Mouse (Mus musculus): ENCODE data around the gene Susd1. TPM values are rescaled to one million over a fixed set of nuclear protein-coding genes. Genes with fewer than 3 reads are reported as not detected.

Susd1 gene
- polyA plus RNA-seq, 1 experiment from 2014 or later, result 1.3 TPM

DNA sequence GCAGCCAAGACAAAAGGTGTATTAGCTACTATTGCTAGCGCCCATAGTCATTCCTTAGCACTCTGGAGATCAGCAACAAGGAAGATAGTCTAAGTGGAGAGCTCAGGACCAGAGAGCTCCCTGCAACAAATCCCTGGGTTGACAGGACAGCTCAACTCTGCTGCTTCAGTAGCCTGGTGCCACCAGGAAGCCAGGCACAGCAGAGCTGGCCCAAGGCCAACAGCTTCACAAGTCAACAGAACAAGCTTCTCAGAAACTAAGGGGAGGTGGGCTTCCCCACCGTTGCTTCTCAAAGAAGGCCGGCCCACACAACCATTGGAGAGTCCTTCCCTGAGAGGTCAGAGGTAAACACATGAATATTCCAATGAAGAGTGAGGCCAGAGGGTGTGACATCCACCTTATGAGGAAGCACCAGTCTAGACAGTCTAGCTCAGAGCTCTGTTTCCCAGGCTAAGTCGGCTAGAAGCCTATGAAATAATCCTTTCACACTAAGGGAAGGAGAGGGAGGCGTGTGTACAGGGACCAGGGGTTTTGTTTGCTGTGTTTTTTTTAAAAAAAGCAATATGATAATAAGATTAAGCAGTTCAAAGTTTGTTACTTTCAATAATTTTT is 65.8 kb downstream of the Susd1 start:
- no peak overlapping the region for H3K9ac ChIP-seq
- no peaks in the 10 kb centered on the region for H3K27me3 ChIP-seq (replicated peaks)
- no peak overlapping the region for H3K4me3 ChIP-seq
- H3K27ac ChIP-seq, result no peak overlapping the region
- no peaks in the 10 kb centered on the region for H3K36me3 ChIP-seq
- no peak for ATAC-seq (ENCODE audit: low FRiP score, low read depth)
- no peaks in the 10 kb centered on the region for H3K9me3 ChIP-seq
- H3K4me1 ChIP-seq, result no peaks in the 10 kb centered on the region
- 73% methylated on average over 5 of the region's 5 CpGs for WGBS
- no peak overlapping the region for H3K4me2 ChIP-seq (replicated peaks)

DNA sequence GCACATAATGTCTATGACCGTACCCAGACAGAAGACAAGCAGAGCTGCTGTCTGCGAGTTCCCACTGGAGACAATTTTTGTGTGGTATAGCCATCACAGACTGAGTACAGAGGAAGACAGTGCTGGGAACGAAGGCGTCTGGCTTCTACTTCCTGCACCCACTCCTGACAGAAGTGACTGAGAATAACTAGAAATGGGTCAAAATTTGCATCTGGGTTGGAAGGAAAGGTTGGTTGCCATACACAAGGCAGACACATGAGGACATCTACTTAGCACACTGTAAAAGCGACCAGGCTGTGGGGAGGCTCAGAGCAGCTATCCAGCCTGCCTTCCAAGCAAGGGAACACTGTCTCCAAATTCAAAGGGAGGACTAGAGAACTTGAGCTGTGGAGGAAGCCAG is 66.5 kb downstream of the Susd1 start:
- no peaks in the 10 kb centered on the region for H3K36me3 ChIP-seq
- H3K4me2 ChIP-seq (replicated peaks), result no peak overlapping the region
- H3K4me1 ChIP-seq, result no peaks in the 10 kb centered on the region
- no peaks in the 10 kb centered on the region for H3K27me3 ChIP-seq (replicated peaks)
- H3K4me3 ChIP-seq, result no peak overlapping the region
- H3K9ac ChIP-seq, result no peak overlapping the region
- no peaks in the 10 kb centered on the region for H3K9me3 ChIP-seq
- H3K27ac ChIP-seq, result no peak overlapping the region
- ATAC-seq (ENCODE audit: low FRiP score, low read depth), result no peak
- WGBS, result 95% methylated on average over 5 of the region's 5 CpGs

DNA sequence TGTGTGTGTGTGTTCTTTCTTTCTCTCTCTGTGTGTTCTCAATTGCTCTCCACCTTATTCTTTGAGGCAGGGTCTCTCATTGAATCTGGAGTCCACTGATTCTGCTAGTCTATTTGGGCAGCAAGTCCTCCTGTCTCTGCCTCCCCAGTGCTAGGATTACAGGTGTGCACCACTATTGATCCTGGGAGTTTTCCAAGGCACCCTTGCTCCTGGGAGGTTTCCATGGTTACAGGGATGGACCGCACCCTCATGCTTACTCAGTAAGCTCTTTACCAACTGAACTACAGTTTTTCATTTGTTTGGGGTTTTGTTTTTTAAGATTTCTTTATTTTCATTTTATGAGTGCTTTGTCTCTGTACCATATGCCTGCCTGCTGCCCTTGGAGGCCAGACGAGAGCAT is 68.5 kb downstream of the Susd1 start:
- Histone ChIP-seq H3K9ac (no peak overlapping the region), H3K9me3 (no peaks in the 10 kb centered on the region), H3K4me1 (no peaks in the 10 kb centered on the region), H3K36me3 (no peaks in the 10 kb centered on the region), H3K27ac (no peak overlapping the region), H3K4me2 (replicated peaks) (no peak overlapping the region), H3K27me3 (replicated peaks) (no peaks in the 10 kb centered on the region), H3K4me3 (no peak overlapping the region)
- 91% methylated on average over 2 of the region's 2 CpGs for WGBS
- ATAC-seq (ENCODE audit: low FRiP score, low read depth), result no peak

DNA sequence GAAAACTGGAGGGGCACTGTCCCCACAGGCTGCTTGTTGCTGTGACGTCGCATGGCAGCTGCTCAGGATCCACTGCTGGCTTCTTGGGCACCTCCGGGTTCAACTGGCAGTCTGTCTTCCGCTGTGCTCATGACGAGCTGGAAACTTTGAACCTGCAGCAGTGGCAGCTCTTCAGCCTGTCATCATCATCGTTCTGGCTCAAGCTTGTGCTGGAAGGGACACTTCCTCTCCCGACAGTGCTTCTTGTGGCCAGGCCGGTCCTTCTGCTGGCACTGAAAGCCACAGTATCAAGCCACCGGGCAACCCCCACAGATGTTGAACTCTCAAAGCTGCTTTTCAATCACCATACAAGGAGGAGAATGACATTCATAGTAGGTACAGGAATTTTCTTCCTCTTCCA is 70.3 kb downstream of the Susd1 start:
- Histone ChIP-seq H3K9ac (no peak overlapping the region), H3K27ac (no peak overlapping the region), H3K4me3 (no peak overlapping the region), H3K4me1 (peaks cover 11% of the 10 kb centered on the region; the same call in 1 of the 2 replicates), H3K9me3 (no peaks in the 10 kb centered on the region), H3K36me3 (no peaks in the 10 kb centered on the region), H3K27me3 (replicated peaks) (no peaks in the 10 kb centered on the region), H3K4me2 (replicated peaks) (no peak overlapping the region)
- WGBS, result 93% methylated on average over 9 of the region's 9 CpGs
- no peak for ATAC-seq (ENCODE audit: low FRiP score, low read depth)

DNA sequence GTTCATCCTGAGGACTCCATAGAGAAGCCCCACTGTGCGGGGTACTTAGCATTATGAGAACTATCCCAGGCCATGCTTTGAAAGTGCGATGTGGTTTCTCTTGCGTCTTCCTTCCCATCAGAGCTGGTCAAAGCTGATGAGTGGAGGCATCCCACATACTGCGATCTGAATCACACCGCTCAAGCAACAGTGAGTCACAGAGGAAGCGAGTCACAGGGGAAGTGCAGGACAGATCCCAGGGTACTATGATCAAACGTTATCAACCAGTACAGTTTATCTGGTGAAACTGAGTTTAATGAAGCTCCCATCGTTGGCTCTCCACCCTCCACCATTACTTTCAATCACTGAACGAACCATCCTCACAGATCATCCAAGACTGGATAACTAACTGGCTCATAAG is 72.2 kb downstream of the Susd1 start:
- no peaks in the 10 kb centered on the region for H3K9me3 ChIP-seq
- no peak overlapping the region for H3K27ac ChIP-seq
- H3K4me1 ChIP-seq, result peaks cover 11% of the 10 kb centered on the region; the same call in 1 of the 2 replicates
- no peaks in the 10 kb centered on the region for H3K27me3 ChIP-seq (replicated peaks)
- no peak overlapping the region for H3K9ac ChIP-seq
- no peak for ATAC-seq (ENCODE audit: low FRiP score, low read depth)
- no peak overlapping the region for H3K4me3 ChIP-seq
- H3K36me3 ChIP-seq, result no peaks in the 10 kb centered on the region
- H3K4me2 ChIP-seq (replicated peaks), result no peak overlapping the region
- 92% methylated on average over 9 of the region's 9 CpGs for WGBS

DNA sequence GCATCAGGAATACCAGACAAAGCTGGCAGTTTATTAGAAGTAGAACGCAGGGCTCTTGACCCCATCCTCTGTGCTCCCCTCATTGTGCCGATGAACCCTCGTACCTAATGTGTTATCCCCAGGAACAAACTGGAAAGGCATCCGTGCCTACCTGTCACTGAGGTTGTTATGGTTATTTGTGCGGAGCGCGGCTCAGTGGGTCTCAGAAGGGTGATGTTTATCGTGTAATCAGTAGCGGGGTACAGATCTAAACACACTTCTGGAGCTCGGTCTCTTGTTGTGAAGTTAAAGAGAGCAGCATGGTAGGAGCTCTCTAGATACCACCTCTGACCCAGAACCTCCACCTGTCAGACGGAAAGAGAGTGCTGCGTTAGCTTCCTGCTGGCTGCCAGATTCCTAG is 72.9 kb downstream of the Susd1 start:
- Histone ChIP-seq H3K4me1 (peaks cover 11% of the 10 kb centered on the region; the same call in 1 of the 2 replicates), H3K27ac (no peak overlapping the region), H3K4me2 (replicated peaks) (no peak overlapping the region), H3K9ac (no peak overlapping the region), H3K36me3 (no peaks in the 10 kb centered on the region), H3K4me3 (no peak overlapping the region), H3K9me3 (no peaks in the 10 kb centered on the region), H3K27me3 (replicated peaks) (no peaks in the 10 kb centered on the region)
- ATAC-seq (ENCODE audit: low FRiP score, low read depth), result no peak
- WGBS, result 94% methylated on average over 12 of the region's 12 CpGs

DNA sequence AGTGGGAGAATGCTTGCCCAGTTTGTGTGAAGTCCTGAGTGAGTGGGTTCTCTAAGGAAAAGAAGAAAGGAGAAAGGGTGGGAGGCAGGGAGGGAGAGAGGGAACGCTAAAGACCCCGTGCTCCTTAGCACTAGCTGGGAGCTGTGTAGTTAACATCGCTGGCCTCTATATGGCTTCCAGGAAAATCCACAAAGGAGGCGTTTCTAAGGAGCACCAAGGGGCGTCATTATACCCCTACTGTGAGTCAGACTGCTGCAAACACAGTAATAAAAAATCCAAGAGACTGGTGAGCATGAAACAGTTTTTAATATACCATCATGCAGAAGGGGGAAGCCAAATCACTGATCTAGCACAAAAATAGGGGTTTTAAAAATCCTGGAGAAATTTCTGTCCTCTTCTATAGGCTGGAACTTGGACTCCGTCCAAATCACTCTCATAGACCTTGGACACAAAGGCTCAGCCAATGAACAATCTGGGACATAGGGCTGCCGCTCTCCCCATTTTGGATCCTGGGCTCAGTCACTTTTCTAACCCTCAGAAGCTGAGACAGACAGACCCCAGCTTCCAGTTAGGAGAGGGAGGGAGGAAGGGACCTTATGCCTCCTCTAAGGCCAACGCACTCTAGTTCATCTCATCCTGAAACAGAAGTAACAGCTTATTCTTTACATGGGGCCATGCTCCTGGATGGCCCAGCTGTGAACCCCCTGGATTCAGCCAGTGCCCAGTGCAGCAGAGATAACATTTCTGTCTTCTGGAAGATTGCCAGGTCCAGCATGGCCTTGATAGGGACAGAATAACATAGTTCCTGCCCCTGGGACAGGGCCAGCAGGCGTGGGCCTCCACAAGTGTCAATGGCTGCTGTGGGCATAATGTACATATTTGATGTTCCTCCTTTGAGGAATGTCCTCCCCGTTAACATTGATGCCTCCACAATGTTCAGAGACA is 73.9 kb downstream of the Susd1 start:
- H3K4me1 ChIP-seq, result peaks cover 11% of the 10 kb centered on the region; the same call in 1 of the 2 replicates
- no peak overlapping the region for H3K9ac ChIP-seq
- no peaks in the 10 kb centered on the region for H3K36me3 ChIP-seq
- ATAC-seq (ENCODE audit: low FRiP score, low read depth), result no peak
- no peak overlapping the region for H3K4me2 ChIP-seq (replicated peaks)
- H3K9me3 ChIP-seq, result no peaks in the 10 kb centered on the region
- H3K27ac ChIP-seq, result no peak overlapping the region
- 49% methylated on average over 10 of the region's 10 CpGs for WGBS
- H3K27me3 ChIP-seq (replicated peaks), result no peaks in the 10 kb centered on the region
- H3K4me3 ChIP-seq, result no peak overlapping the region

DNA sequence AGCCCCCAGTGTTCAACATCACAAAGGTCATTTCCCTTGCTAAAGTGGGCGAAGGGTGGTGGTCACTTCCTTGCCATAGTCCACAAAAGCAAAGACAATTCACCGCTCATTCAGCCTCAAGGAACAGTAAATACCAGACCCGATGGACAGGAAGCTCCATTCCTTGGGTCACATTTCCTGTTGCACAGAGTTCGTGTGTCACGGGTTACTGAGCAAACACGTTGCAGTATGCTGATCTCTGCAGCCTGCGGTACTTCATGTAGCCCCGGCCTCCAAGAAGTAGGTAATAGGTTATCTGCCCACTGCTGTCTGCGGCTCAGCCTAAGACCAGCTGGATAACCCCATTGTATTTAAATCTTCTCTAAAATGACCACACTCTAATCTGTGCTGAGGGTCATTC is 75.4 kb downstream of the Susd1 start:
- Histone ChIP-seq H3K4me3 (no peak overlapping the region), H3K4me1 (peaks cover 11% of the 10 kb centered on the region; the same call in 1 of the 2 replicates), H3K27ac (no peak overlapping the region), H3K9me3 (no peaks in the 10 kb centered on the region), H3K36me3 (no peaks in the 10 kb centered on the region), H3K4me2 (replicated peaks) (no peak overlapping the region), H3K9ac (no peak overlapping the region), H3K27me3 (replicated peaks) (no peaks in the 10 kb centered on the region)
- 70% methylated on average over 9 of the region's 9 CpGs for WGBS
- no peak for ATAC-seq (ENCODE audit: low FRiP score, low read depth)

DNA sequence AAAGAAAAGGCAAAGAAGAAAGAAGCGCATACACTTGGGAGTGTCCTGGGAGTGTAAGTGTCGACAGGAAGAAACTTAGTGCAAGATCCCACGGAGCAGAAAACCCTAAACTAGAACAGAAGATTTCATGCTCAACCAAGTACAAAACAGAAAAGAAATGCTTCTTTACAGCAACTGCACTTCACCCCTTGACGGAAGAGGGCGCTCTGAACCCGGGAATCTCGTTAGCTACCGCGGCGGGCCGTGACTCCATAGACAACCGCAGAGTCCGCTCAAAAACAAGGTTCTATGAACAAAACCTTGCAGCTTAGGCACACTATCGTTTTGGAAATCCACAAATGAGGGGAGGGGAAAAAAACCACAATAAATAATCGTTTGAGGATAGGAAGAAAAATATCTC is 77.7 kb downstream of the Susd1 start:
- H3K4me2 ChIP-seq (replicated peaks), result no peak overlapping the region

DNA sequence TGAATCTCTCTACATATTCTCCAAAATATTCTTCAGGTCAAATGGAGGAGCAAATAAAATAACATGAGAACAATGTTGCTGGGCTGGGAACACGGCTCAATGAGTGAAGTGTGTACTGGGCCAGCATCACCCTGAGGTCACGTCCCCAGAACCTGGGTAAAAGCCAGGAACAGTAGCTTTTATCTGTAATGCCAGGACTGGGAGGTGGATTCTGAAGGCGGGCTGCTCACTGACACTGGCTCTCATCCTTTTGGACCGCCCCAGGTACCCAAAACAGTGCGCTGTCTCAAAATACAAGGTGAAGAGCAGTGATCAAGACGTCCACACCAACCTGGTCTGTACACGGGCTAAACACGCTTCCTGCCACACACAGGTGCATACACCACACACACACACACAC is 78.5 kb downstream of the Susd1 start:
- H3K9me3 ChIP-seq, result no peaks in the 10 kb centered on the region
- peaks cover 11% of the 10 kb centered on the region; the same call in 1 of the 2 replicates for H3K4me1 ChIP-seq
- no peak overlapping the region for H3K4me2 ChIP-seq (replicated peaks)
- no peaks in the 10 kb centered on the region for H3K36me3 ChIP-seq
- no peaks in the 10 kb centered on the region for H3K27me3 ChIP-seq (replicated peaks)
- no peak overlapping the region for H3K9ac ChIP-seq
- 94% methylated on average over 8 of the region's 8 CpGs for WGBS
- no peak overlapping the region for H3K27ac ChIP-seq
- no peak for ATAC-seq (ENCODE audit: low FRiP score, low read depth)
- H3K4me3 ChIP-seq, result no peak overlapping the region

More for the DNA sequence above, 77.7 kb downstream of the Susd1 start:
- peaks cover 11% of the 10 kb centered on the region; the same call in 1 of the 2 replicates for H3K4me1 ChIP-seq
- ATAC-seq (ENCODE audit: low FRiP score, low read depth), result no peak
- no peaks in the 10 kb centered on the region for H3K27me3 ChIP-seq (replicated peaks)
- H3K9ac ChIP-seq, result no peak overlapping the region
- no peaks in the 10 kb centered on the region for H3K9me3 ChIP-seq
- WGBS, result 3% methylated on average over 15 of the region's 15 CpGs
- H3K27ac ChIP-seq, result no peak overlapping the region
- H3K36me3 ChIP-seq, result no peaks in the 10 kb centered on the region
- no peak overlapping the region for H3K4me3 ChIP-seq

DNA sequence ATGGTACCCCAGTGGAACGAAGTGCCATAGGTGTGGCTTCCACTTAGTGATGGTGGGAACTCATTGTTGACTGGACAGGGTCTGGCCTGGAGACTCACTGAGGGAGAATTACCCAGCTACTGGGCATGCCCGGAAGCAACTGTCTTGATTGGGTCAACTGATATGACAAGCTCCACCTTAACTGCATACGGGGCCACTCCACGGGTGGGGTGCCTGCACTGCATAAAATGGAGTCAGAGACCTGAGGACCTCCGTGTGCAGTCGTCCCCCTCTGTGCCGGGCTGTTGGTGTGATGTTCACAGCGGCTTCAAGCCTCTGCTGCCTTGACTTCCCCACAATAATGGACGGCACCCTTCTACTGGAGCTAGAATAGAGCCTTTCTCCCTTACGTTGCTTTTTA is 79.5 kb downstream of the Susd1 start:
- H3K9ac ChIP-seq, result no peak overlapping the region
- ATAC-seq (ENCODE audit: low FRiP score, low read depth), result no peak
- H3K36me3 ChIP-seq, result no peaks in the 10 kb centered on the region
- no peaks in the 10 kb centered on the region for H3K9me3 ChIP-seq
- H3K4me1 ChIP-seq, result peaks cover 2% of the 10 kb centered on the region; the same call in 1 of the 2 replicates
- H3K27ac ChIP-seq, result no peak overlapping the region
- H3K27me3 ChIP-seq (replicated peaks), result no peaks in the 10 kb centered on the region
- whole genome bisulfite sequencing, result 81% methylated on average over 10 of the region's 10 CpGs
- no peak overlapping the region for H3K4me2 ChIP-seq (replicated peaks)
- no peak overlapping the region for H3K4me3 ChIP-seq

DNA sequence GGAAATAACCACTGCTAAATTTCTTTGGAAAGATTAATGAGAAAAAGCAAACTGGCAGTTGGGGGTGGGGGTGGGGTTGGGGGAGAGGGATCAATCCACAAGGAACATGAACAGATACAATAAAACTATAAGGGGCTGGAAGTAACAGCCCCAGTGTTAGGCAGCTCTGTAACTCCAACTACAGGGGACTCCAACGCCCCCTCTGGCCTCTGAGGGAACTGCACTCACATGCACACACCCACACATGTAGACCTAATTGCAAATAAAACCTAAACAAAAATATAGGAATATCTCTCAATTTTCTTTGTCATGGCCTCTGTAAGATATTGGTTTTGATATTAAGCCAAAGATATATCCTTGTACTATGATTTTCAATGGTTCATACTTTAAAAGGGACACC is 83.0 kb downstream of the Susd1 start:
- no peak overlapping the region for H3K4me2 ChIP-seq (replicated peaks)
- WGBS, result 82% methylated on average over 1 of the region's 1 CpGs

More for the DNA sequence above, 83.0 kb downstream of the Susd1 start:
- Histone ChIP-seq H3K36me3 (no peaks in the 10 kb centered on the region), H3K9ac (no peak overlapping the region), H3K27ac (no peak overlapping the region), H3K4me3 (no peak overlapping the region), H3K4me1 (no peaks in the 10 kb centered on the region), H3K27me3 (replicated peaks) (no peaks in the 10 kb centered on the region), H3K9me3 (no peaks in the 10 kb centered on the region)
- no peak for ATAC-seq (ENCODE audit: low FRiP score, low read depth)
